Mouse (Mus musculus) cerebellum, adult 8-10 months (tissue): ENCODE measurements around the gene Igf2bp3.

Experiments used
- DNase-seq: peaks from one replicate; pipeline ENCODE4 v3.0.0; 2022

Igf2bp3 gene

DNA sequence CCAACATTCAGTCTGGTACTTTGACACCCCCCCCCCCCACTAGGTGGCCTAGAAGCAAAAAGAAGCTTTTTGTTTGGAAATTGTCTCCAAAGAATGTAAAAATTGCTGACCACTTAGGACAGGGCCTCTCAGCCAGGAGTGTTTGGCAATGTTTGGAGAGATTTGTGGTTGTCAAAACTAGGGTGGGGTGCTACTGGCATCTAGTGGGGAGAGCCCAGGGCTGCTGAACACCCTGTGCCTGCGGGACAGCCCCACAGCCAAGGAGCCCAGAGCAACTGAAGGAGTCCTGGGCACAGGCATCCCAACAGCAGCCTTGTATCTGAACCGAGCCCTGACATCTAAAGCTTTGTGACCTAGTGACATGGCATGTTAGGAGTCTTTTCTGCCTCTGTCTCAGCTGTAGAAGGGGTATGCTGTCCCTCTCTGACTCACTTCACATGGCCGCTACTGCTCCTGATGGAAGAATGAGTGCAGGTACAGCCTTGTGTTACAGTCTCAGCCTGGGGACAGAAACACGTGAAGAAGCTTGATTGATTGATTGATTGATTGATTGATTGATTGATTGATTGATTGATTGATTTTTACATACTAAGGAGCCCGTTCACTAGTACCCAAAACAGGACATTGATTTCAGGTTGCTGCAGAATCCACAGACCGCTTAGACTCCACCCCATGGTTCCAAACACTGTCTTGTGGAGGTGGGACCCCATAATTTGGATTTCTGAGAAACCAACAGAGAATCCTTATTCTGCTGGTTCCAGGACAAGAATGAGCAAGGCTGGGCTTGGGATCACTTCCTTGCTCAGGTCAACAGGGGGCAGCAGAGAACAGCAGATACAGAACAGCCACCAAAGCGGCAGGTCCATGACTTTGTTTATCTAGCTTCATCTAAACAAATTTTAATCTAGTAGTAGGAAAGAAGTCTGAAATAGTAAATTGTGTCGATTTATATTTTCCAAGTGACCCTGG lies 157.4 kb downstream of the Igf2bp3 start:
- DNase-seq = peak; percentile 68

DNA sequence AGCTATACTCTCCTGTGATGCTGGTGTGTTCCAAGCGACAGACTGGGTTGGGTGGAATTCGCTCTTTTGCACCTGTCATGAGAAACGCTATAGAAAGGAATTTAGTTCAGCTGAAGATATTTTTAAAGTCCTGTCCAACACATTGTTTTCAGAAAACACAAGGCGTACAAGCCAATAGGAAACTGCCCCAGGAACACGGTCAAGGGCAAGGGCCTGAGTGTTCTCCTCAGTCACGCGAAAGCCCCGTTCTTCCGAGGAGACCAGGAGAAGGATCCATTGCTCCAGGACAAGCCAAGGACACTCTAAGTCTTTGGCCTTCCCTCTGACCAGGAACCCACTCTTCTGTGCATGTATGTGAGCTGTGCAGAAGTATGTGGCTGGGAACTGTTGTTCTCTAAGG lies 158.7 kb downstream of the Igf2bp3 start:
- no peak for DNase-seq

GRCm38 (mm10) chr6:49055256-49055733 lies 159.5 kb downstream of the Igf2bp3 start:
- no peak for DNase-seq

DNA sequence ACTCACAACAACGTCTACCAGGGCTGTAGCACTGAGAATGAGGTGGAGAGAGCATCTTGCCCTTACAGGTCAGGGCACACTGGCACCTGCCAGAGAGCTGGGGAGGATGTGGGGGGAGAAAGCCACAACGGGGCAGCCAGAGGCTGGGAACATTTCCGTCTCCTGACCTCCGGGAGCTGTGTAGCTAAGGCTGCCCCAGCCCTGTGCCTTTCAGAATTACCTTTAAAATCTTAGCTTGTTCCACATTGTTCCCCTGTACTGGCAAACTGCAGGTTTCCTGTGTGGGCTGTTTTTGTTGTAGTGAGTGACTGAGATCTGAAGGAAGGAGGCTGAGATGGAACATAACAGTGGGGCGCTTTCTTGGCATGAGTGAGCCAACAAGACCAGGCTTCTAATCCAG lies 162.6 kb downstream of the Igf2bp3 start:
- no peak for DNase-seq

- DNase-seq = no peak
These were observed 163.9 kb downstream of the Igf2bp3 start for GRCm38 (mm10) chr6:49050677-49051410.

GRCm38 (mm10) chr6:49048395-49048794 lies 166.4 kb downstream of the Igf2bp3 start:
- DNase-seq = no peak

DNA sequence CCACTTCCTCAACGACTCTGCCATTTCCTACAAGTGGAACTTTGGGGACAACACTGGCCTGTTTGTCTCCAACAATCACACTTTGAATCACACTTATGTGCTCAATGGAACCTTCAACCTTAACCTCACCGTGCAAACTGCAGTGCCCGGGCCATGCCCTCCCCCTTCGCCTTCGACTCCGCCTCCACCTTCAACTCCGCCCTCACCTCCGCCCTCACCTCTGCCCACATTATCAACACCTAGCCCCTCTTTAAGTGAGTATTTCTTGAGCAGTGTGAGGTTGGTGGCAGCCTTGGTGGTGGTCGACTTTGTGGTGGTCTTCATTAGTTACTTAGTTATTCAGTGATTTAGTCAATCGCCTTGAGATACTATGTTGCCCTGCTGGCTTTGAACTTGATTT lies 166.9 kb downstream of the Igf2bp3 start:
- no peak for DNase-seq

- no peak for DNase-seq
These were observed 167.8 kb downstream of the Igf2bp3 start for GRCm38 (mm10) chr6:49046976-49047375.

DNA sequence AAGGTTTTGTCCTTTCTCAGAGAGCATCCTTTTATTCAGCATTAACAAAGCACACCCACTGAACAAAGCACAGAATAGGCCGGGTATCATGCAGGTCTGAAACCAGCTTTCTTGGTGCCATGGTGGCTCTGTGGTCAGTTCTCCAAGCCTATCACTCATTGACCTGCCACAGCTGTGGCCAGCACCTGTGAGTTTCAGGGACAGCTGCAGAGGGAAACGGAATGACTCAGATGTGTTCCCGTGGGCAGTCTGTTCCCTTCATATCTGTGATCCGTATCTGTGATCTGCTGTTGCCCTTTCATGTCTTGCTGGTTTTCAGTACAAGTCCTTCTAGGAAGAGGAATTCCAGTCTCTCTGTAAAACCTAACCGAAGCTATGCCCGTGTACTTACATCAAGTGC lies 168.3 kb downstream of the Igf2bp3 start:
- no peak for DNase-seq

DNA sequence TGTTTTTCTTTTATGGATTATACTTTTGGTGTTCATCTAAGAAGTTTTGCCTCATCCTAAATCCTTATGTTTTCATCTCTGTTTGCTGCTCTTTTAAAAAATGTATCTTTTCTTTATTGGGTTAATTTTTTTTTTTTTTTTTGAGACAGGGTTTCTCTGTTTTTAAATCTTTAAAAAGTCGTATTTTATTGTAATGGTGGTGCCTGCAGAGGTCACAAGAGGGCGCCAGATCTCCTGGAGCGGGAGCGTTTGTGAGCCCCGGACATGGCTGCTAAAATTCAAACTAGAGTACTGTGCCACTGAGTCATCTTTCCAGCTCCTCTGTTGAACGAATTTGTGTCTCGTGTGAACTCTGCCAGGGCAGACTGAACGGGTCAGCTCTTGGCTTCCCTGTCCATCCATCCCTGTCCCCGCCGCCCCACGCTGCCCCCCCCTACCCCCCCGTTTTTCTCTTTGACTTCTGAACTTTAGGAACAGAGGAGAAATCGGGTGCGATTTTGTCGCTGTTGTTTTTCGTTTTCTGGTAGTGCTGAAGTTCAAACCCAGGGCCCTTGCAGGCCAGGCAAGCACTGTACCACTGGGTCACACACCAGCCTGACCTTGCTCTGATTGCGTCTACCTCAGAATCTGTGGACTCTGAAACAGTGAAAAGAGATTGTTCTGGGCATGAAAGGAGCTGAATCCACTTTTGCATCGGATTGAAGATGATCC lies 175.1 kb downstream of the Igf2bp3 start:
- DNase-seq = peak; percentile 38

- DNase-seq = no peak
These were observed 177.5 kb downstream of the Igf2bp3 start for GRCm38 (mm10) chr6:49037268-49037662.

GRCm38 (mm10) chr6:49036275-49037267 lies 178.2 kb downstream of the Igf2bp3 start, which contains the start of gene Gpnmb:
TSS of gene Gpnmb (plus strand) at chr6:49036546.
- no peak for DNase-seq
